Mouse (Mus musculus): ENCODE results near the gene Chid1. TPM values are rescaled to one million over a fixed set of nuclear protein-coding genes. Genes with fewer than 3 reads are reported as not detected.

Gene Chid1
- polyA plus RNA-seq, 1 experiment from 2014 or later, result 50.7 TPM

GRCm38 (mm10) chr7:141570625-141571295 is 31.1 kb upstream of the Chid1 start:
- H3K27me3 ChIP-seq (replicated peaks), result no peaks in the 10 kb centered on the region
- H3K27ac ChIP-seq, result no peak overlapping the region
- WGBS, result 88% methylated on average over 4 of the region's 4 CpGs
- H3K4me1 ChIP-seq, result 0 out of 2 replicates have a peak, but pooled peaks cover 3% of the 10 kb centered on the region
- no peaks in the 10 kb centered on the region for H3K9me3 ChIP-seq
- H3K4me3 ChIP-seq (replicated peaks), result no peak overlapping the region
- no peak for ATAC-seq (ENCODE audit: insufficient read depth, low FRiP score, low read depth)
- no peaks in the 10 kb centered on the region for H3K36me3 ChIP-seq
- no peak overlapping the region for H3K9ac ChIP-seq
- no peak overlapping the region for H3K4me2 ChIP-seq

GRCm38 (mm10) chr7:141569916-141570315 is 30.3 kb upstream of the Chid1 start:
- no peaks in the 10 kb centered on the region for H3K36me3 ChIP-seq
- no peak; the same call in 1 of the 2 replicates for ATAC-seq (ENCODE audit: insufficient read depth, low FRiP score, low read depth)
- no peaks in the 10 kb centered on the region for H3K27me3 ChIP-seq (replicated peaks)
- H3K4me2 ChIP-seq, result no peak overlapping the region
- H3K4me1 ChIP-seq, result 0 out of 2 replicates have a peak, but pooled peaks cover 3% of the 10 kb centered on the region
- H3K9me3 ChIP-seq, result no peaks in the 10 kb centered on the region
- no peak overlapping the region for H3K4me3 ChIP-seq (replicated peaks)
- WGBS, result 80% methylated on average over 3 of the region's 3 CpGs
- no peak overlapping the region; the same call in 1 of the 2 replicates for H3K27ac ChIP-seq
- no peak overlapping the region for H3K9ac ChIP-seq

- H3K9me3 ChIP-seq, result no peaks in the 10 kb centered on the region
- H3K4me3 ChIP-seq (replicated peaks), result no peak overlapping the region
- no peak for ATAC-seq (ENCODE audit: insufficient read depth, low FRiP score, low read depth)
- WGBS, result 63% methylated on average over 9 of the region's 9 CpGs
- H3K36me3 ChIP-seq, result no peaks in the 10 kb centered on the region
- H3K4me1 ChIP-seq, result peaks cover 7% of the 10 kb centered on the region
- no peak overlapping the region for H3K4me2 ChIP-seq
- no peaks in the 10 kb centered on the region for H3K27me3 ChIP-seq (replicated peaks)
- no peak overlapping the region for H3K9ac ChIP-seq
- H3K27ac ChIP-seq, result 0 out of 2 replicates have a peak overlapping the region, but pooled peaks have one; percentile 4
These were observed 29.7 kb upstream of the Chid1 start for GRCm38 (mm10) chr7:141569283-141569803.

- no peaks in the 10 kb centered on the region for H3K9me3 ChIP-seq
- no peak overlapping the region for H3K4me3 ChIP-seq (replicated peaks)
- ATAC-seq (ENCODE audit: insufficient read depth, low FRiP score, low read depth), result no peak
- no peak overlapping the region for H3K4me2 ChIP-seq
- no peak overlapping the region for H3K27ac ChIP-seq
- no peaks in the 10 kb centered on the region for H3K27me3 ChIP-seq (replicated peaks)
- WGBS, result 72% methylated on average over 7 of the region's 7 CpGs
- H3K36me3 ChIP-seq, result no peaks in the 10 kb centered on the region
- peaks cover 19% of the 10 kb centered on the region for H3K4me1 ChIP-seq
- H3K9ac ChIP-seq, result no peak overlapping the region
These were observed 26.9 kb upstream of the Chid1 start for GRCm38 (mm10) chr7:141566587-141566986.

- Histone ChIP-seq H3K27me3 (replicated peaks) (no peaks in the 10 kb centered on the region), H3K4me3 (replicated peaks) (no peak overlapping the region), H3K9ac (0 out of 2 replicates have a peak overlapping the region, but pooled peaks have one; percentile 10), H3K36me3 (no peaks in the 10 kb centered on the region), H3K27ac (0 out of 2 replicates have a peak overlapping the region, but pooled peaks have one; percentile 18), H3K4me1 (peaks cover 25% of the 10 kb centered on the region), H3K9me3 (no peaks in the 10 kb centered on the region), H3K4me2 (peak overlapping the region; percentile 94; the same call in 1 of the 2 replicates)
- WGBS, result 65% methylated on average over 7 of the region's 7 CpGs
- ATAC-seq (ENCODE audit: insufficient read depth, low FRiP score, low read depth), result no peak
These were observed 24.9 kb upstream of the Chid1 start for GRCm38 (mm10) chr7:141564561-141564960.

GRCm38 (mm10) chr7:141562852-141563427 is 23.3 kb upstream of the Chid1 start:
- peak overlapping the region; percentile 100 for H3K4me3 ChIP-seq (replicated peaks)
- H3K4me2 ChIP-seq, result peak overlapping the region; percentile 94
- no peaks in the 10 kb centered on the region for H3K27me3 ChIP-seq (replicated peaks)
- H3K4me1 ChIP-seq, result peaks cover 25% of the 10 kb centered on the region
- H3K27ac ChIP-seq, result peak overlapping the region; percentile 90
- ATAC-seq (ENCODE audit: insufficient read depth, low FRiP score, low read depth), result peak; percentile 4; the same call in 1 of the 2 replicates
- WGBS, result 2% methylated on average over 21 of the region's 21 CpGs
- H3K9me3 ChIP-seq, result no peaks in the 10 kb centered on the region
- H3K36me3 ChIP-seq, result no peaks in the 10 kb centered on the region
- peak overlapping the region; percentile 98 for H3K9ac ChIP-seq

GRCm38 (mm10) chr7:141562421-141562851 is 22.8 kb upstream of the Chid1 start:
- peak; percentile 2; the same call in 1 of the 2 replicates for ATAC-seq (ENCODE audit: insufficient read depth, low FRiP score, low read depth)
- Histone ChIP-seq H3K4me3 (replicated peaks) (peak overlapping the region; percentile 100), H3K27me3 (replicated peaks) (no peaks in the 10 kb centered on the region), H3K9ac (peak overlapping the region; percentile 98), H3K4me1 (peaks cover 24% of the 10 kb centered on the region), H3K36me3 (no peaks in the 10 kb centered on the region), H3K9me3 (no peaks in the 10 kb centered on the region), H3K27ac (peak overlapping the region; percentile 90), H3K4me2 (peak overlapping the region; percentile 94)
- under 1% methylated on average over 33 of the region's 33 CpGs for WGBS

GRCm38 (mm10) chr7:141561682-141562391 is 22.2 kb upstream of the Chid1 start, which contains the start of gene Ap2a2:
Gene Ap2a2 (plus strand): TSS chr7:141562173.
- Histone ChIP-seq H3K36me3 (no peaks in the 10 kb centered on the region), H3K27me3 (replicated peaks) (no peaks in the 10 kb centered on the region), H3K4me3 (replicated peaks) (peak within 1 kb of the TSS; percentile 100), H3K9me3 (no peaks in the 10 kb centered on the region), H3K4me1 (peaks cover 22% of the 10 kb centered on the region), H3K27ac (peak within 1 kb of the TSS; percentile 90), H3K4me2 (peak within 1 kb of the TSS; percentile 94), H3K9ac (peak within 1 kb of the TSS; percentile 98)
- ATAC-seq (ENCODE audit: insufficient read depth, low FRiP score, low read depth), result peak; percentile 94
- WGBS, result under 1% methylated on average over 68 of the region's 72 CpGs

GRCm38 (mm10) chr7:141560471-141560870 is 20.8 kb upstream of the Chid1 start:
- H3K9ac ChIP-seq, result no peak overlapping the region
- peaks cover 22% of the 10 kb centered on the region for H3K4me1 ChIP-seq
- 70% methylated on average over 4 of the region's 4 CpGs for WGBS
- no peak overlapping the region for H3K4me2 ChIP-seq
- H3K27ac ChIP-seq, result 0 out of 2 replicates have a peak overlapping the region, but pooled peaks have one; percentile 13
- no peaks in the 10 kb centered on the region for H3K36me3 ChIP-seq
- H3K4me3 ChIP-seq (replicated peaks), result no peak overlapping the region
- no peak for ATAC-seq (ENCODE audit: insufficient read depth, low FRiP score, low read depth)
- H3K27me3 ChIP-seq (replicated peaks), result no peaks in the 10 kb centered on the region
- no peaks in the 10 kb centered on the region for H3K9me3 ChIP-seq

GRCm38 (mm10) chr7:141559726-141560325 is 20.2 kb upstream of the Chid1 start:
- WGBS, result 70% methylated on average over 2 of the region's 2 CpGs
- ATAC-seq (ENCODE audit: insufficient read depth, low FRiP score, low read depth), result no peak

GRCm38 (mm10) chr7:141558946-141559345 is 19.3 kb upstream of the Chid1 start:
- ATAC-seq (ENCODE audit: insufficient read depth, low FRiP score, low read depth), result peak; percentile 53; the same call in 1 of the 2 replicates
- Histone ChIP-seq H3K4me2 (no peak overlapping the region), H3K27me3 (replicated peaks) (no peaks in the 10 kb centered on the region), H3K9ac (no peak overlapping the region), H3K4me3 (replicated peaks) (no peak overlapping the region), H3K9me3 (no peaks in the 10 kb centered on the region), H3K4me1 (peaks cover 15% of the 10 kb centered on the region), H3K27ac (no peak overlapping the region), H3K36me3 (no peaks in the 10 kb centered on the region)

More at GRCm38 (mm10) chr7:141559726-141560325, 20.2 kb upstream of the Chid1 start:
- no peaks in the 10 kb centered on the region for H3K9me3 ChIP-seq
- H3K4me2 ChIP-seq, result no peak overlapping the region
- no peak overlapping the region for H3K9ac ChIP-seq
- H3K4me1 ChIP-seq, result peaks cover 22% of the 10 kb centered on the region
- H3K27me3 ChIP-seq (replicated peaks), result no peaks in the 10 kb centered on the region
- H3K27ac ChIP-seq, result 0 out of 2 replicates have a peak overlapping the region, but pooled peaks have one; percentile 13
- no peak overlapping the region for H3K4me3 ChIP-seq (replicated peaks)
- no peaks in the 10 kb centered on the region for H3K36me3 ChIP-seq

All from stomach, embryonic 15.5 days (tissue).